Mouse (Mus musculus) kidney, adult 2 months (tissue): ENCODE measurements around the gene Kcna3.

Source experiments
- CTCF ChIP-seq: fragments of 200-500 bp; conservative IDR thresholded peaks from 2 replicates; pipeline ENCODE4 v1.5.1; 2011; ENCODE audit warnings: low read depth, mild to moderate bottlenecking, control low read depth, low read length, moderate library complexity, mixed read lengths; ENCODE audit not compliant: insufficient read depth, insufficient read length
- POLR2A ChIP-seq: fragments of 200-500 bp; IDR thresholded peaks from one replicate; pipeline ENCODE4 v1.6.1; 2011; ENCODE audit warnings: low read depth, low read length, control low read depth

DNA sequence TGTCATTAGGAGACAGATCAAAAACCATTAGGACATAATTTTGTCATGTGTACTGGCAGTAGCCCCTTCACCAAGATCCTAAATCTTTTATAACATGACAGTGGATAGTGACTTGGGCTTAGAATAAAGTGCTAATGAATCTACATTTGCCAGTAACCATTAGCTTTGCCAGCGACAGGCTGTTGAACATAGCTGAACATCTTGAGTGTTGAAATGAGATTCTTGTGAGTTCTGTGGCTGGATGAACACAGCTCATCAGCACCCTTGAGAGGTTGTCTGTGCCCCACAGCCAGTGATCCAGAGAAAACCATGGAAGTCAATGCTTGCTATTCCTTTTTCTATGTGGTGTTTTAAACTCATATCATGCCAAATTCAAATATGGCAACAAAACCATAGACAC lies 5.7 kb downstream of the Kcna3 start:
- no peak for TF ChIP-seq CTCF
- TF ChIP-seq POLR2A: no peak
